Mouse (Mus musculus) heart, embryonic 14.5 days (tissue): Measurements from ENCODE around the gene Map2k5. TPM values are rescaled to one million over a fixed set of nuclear protein-coding genes. Genes with fewer than 3 reads are reported as not detected.
A peak's percentile ranks its signal among the peaks of the same experiment; 100 is the strongest.

Experiments used
- ATAC-seq: fragments of 200-750 bp; cut with Nextera tagmentation; 2 replicates; pipeline ENCODE4 v1.8.0; 2017; ENCODE audit warnings: low read depth, moderate TSS enrichment; ENCODE audit not compliant: insufficient number of reproducible peaks, insufficient read depth, low FRiP score
- H3K27ac ChIP-seq, 2 experiments: fragments of 200-500 bp in 1 of 2; fragments of 300-500 bp in 1 of 2; sonication (generic) in 1 of 2; replicated peaks in 1 of 2; 2 replicates each; pipeline ENCODE4 v1.5.1; 2012 to 2014; ENCODE audit warnings: low read depth in 2 of 2, low read length in 2 of 2, control low read depth in 1 of 2, mild to moderate bottlenecking in 1 of 2, mixed read lengths in 1 of 2; ENCODE audit not compliant: control insufficient read depth in 1 of 2, insufficient read depth in 1 of 2
- H3K27me3 ChIP-seq: fragments of 300-500 bp; sonication (generic); 2 replicates; pipeline ENCODE4 v1.6.1; 2014; ENCODE audit warnings: mild to moderate bottlenecking, low read length, control low read depth; ENCODE audit not compliant: control insufficient read depth, insufficient read depth
- H3K36me3 ChIP-seq: fragments of 300-500 bp; sonication (generic); 2 replicates; pipeline ENCODE4 v1.6.1; 2014; ENCODE audit warnings: mild to moderate bottlenecking, control low read depth, low read length, mixed read lengths; ENCODE audit not compliant: control insufficient read depth, insufficient read depth
- H3K4me1 ChIP-seq, 2 experiments: fragments of 200-500 bp in 1 of 2; fragments of 300-500 bp in 1 of 2; sonication (generic) in 1 of 2; 2 replicates each; pipeline ENCODE4 v1.6.1; 2012 to 2014; ENCODE audit warnings: low read length in 2 of 2, control low read depth in 1 of 2, mixed read lengths in 1 of 2; ENCODE audit not compliant: control insufficient read depth in 2 of 2, insufficient read depth in 2 of 2
- H3K4me2 ChIP-seq: fragments of 300-500 bp; sonication (generic); 2 replicates; pipeline ENCODE4 v1.6.1; 2014; ENCODE audit warnings: mild to moderate bottlenecking, low read length
- H3K4me3 ChIP-seq, 2 experiments: fragments of 200-500 bp in 1 of 2; fragments of 300-500 bp in 1 of 2; sonication (generic) in 1 of 2; 2 replicates each; pipeline ENCODE4 v1.5.1; 2012 to 2014; ENCODE audit warnings: low read length in 2 of 2, mild to moderate bottlenecking in 2 of 2, control low read depth in 1 of 2, low read depth in 1 of 2, moderate library complexity in 1 of 2; ENCODE audit not compliant: control insufficient read depth in 1 of 2, insufficient read depth in 1 of 2
- H3K9ac ChIP-seq: fragments of 300-500 bp; sonication (generic); 2 replicates; pipeline ENCODE4 v1.6.1; 2014; ENCODE audit warnings: mild to moderate bottlenecking, low read length
- H3K9me3 ChIP-seq: fragments of 300-500 bp; sonication (generic); 2 replicates; pipeline ENCODE4 v1.6.1; 2016; ENCODE audit warnings: low read length, control low read depth; ENCODE audit not compliant: control insufficient read depth
- WGBS: fragments of 180-500 bp; shearing (Covaris S2); extraction: QIAGEN DNeasy Blood & Tissue Kit; methylation state at CpG from one replicate; pipeline ENCODE4 v1.1.7; 2014; 5-methylcytosine and 5-hydroxymethylcytosine counted together
- polyA plus RNA-seq: library from polyadenylated mRNA; unstranded; fragments of >200 nt; fragmentation: Nextera tagmentation; extraction: Ambion mirVana; gene quantifications from 2 replicates; pipeline ENCODE4 v1.2.1, GENCODE M21; 2014

The Map2k5 gene
- polyA plus RNA-seq, 1 experiment from 2014 or later = 32.5 TPM

DNA sequence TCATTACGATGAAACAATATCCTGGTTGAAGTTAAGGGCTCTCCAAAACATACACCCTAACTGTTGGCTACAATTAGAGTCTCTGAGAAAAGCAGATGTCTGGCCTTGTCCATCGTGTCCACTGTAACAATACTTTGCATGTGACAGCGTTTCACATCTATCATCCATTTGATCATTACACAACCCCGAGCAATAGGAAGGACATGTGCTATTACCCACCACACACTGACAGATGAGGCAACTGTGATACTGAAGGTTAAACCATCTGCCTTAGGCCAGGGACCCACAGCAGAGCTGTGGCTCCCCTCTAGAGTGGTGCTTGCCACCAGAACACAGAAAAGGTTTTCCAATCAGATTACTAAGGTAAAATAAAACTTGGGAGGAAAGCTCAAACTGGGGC lies 21.0 kb downstream of the Map2k5 start:
- no peaks in the 10 kb centered on the region for H3K27me3 ChIP-seq
- H3K4me1 ChIP-seq = peaks cover 2 to 4% of the 10 kb centered on the region in 2 experiments; a peak in 2 of 4 replicates
- no peaks in the 10 kb centered on the region for H3K9me3 ChIP-seq
- no peak overlapping the region for H3K4me2 ChIP-seq
- H3K9ac ChIP-seq = no peak overlapping the region
- no peak overlapping the region for H3K4me3 ChIP-seq
- no peak for ATAC-seq
- H3K27ac ChIP-seq = no peak overlapping the region
- peaks cover 22% of the 10 kb centered on the region; the same call in 1 of the 2 replicates for H3K36me3 ChIP-seq
- 84% methylated on average over 4 of the region's 4 CpGs for WGBS

DNA sequence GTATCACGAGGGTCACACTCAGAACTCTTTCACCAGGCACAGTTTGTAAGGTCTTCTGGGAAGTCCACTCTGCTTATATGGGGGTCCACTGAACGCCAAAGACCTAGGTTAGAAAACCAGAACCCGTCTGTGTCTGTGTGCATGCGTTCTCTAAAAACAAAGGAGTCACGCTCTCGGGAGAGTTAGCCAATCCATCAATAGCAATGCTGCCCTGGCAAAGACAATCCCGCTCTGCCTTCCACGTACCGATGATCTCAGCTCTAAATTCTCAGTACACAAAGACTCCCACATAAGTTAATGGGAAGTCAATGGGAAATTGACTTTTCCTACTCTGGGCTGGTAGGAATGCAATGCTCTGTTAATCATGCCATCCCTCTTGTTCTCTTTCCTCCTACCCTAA lies 21.4 kb downstream of the Map2k5 start:
- no peaks in the 10 kb centered on the region for H3K27me3 ChIP-seq
- no peak overlapping the region for H3K4me3 ChIP-seq
- no peak overlapping the region for H3K9ac ChIP-seq
- H3K36me3 ChIP-seq = peaks cover 22% of the 10 kb centered on the region; the same call in 1 of the 2 replicates
- no peaks in the 10 kb centered on the region for H3K9me3 ChIP-seq
- H3K27ac ChIP-seq = no peak overlapping the region
- no peak overlapping the region for H3K4me2 ChIP-seq
- H3K4me1 ChIP-seq = no peaks in the 10 kb centered on the region; a peak in 1 of 4 replicates
- no peak for ATAC-seq
- WGBS = 91% methylated on average over 9 of the region's 9 CpGs

DNA sequence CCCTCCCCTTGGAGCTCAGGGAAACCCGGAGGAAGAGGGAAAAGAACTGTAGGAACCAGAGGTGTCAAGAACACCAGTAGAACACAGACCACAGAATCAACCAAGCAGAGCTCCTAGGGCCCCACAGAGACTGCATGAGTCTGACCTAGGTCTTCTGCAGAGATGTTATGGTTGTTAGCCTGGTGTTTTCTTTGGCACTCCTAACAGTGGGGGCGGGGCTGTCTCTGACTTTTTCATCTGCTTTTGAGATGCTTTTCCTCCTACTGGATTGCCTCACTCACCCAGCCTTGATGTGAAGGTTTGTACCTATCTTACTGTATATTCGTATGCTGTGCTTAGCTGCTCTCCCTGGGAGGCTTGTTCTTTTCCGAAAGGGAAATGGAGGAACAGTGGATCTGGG lies 23.5 kb downstream of the Map2k5 start:
- 74% methylated on average over 4 of the region's 4 CpGs for whole genome bisulfite sequencing
- Histone ChIP-seq H3K36me3 (peaks cover 19% of the 10 kb centered on the region; the same call in 1 of the 2 replicates), H3K27ac (no peak overlapping the region), H3K4me2 (no peak overlapping the region), H3K4me1 (peaks cover 0 to 3% of the 10 kb centered on the region in 2 experiments; a peak in 2 of 4 replicates), H3K9me3 (no peaks in the 10 kb centered on the region), H3K9ac (no peak overlapping the region), H3K27me3 (no peaks in the 10 kb centered on the region), H3K4me3 (no peak overlapping the region)
- ATAC-seq = no peak

DNA sequence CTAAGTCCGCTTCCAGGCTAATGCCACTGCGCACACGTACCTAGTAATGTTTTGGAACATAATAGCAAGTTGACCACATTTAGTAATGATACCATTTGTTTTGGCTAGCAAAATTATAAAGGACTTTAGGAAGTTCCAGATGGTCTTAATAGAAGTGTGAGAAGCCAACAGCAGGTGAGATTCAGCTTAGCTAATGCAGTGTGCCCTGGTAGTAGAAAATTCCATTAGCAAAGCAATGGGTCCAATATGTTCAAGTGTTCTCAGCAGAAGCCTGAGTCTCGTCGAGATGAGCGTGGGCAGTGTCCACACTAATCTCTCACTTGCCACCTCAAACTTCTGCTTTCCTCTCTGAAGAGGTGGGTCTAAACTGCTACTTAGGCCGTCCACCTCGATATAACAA lies 27.7 kb downstream of the Map2k5 start:
- Histone ChIP-seq H3K9ac (no peak overlapping the region), H3K4me3 (no peak overlapping the region), H3K4me1 (peaks cover 8 to 29% of the 10 kb centered on the region in 2 experiments; a peak in 3 of 4 replicates), H3K27ac (no peak overlapping the region), H3K27me3 (no peaks in the 10 kb centered on the region), H3K36me3 (no peaks in the 10 kb centered on the region), H3K4me2 (no peak overlapping the region), H3K9me3 (no peaks in the 10 kb centered on the region)
- no peak for ATAC-seq
- 88% methylated on average over 8 of the region's 8 CpGs for WGBS

DNA sequence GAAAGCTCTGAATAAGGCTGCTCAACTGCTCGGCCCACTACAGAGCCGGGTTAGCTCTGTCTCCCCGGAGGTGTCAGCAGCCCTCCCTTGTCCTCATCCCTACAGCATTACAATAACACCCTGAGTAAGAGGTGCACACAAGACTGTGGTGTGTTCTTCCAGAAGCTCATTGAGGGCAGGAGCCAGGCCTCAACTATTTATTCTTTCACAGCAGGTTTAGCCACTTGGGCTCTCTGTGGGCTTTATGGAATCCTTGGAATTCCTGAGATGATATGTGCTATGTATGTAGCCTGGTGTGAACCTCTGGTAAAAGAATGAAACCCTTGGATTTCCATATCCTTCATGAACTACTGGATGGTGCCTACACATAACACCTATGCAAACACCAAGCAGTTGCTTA lies 28.5 kb downstream of the Map2k5 start:
- no peak overlapping the region for H3K4me2 ChIP-seq
- H3K4me1 ChIP-seq = peaks cover 11 to 30% of the 10 kb centered on the region in 2 experiments; a peak in 3 of 4 replicates
- no peak overlapping the region for H3K27ac ChIP-seq
- H3K9ac ChIP-seq = no peak overlapping the region
- H3K36me3 ChIP-seq = no peaks in the 10 kb centered on the region
- 86% methylated on average over 3 of the region's 3 CpGs for WGBS
- H3K4me3 ChIP-seq = no peak overlapping the region
- ATAC-seq = no peak
- H3K27me3 ChIP-seq = no peaks in the 10 kb centered on the region
- H3K9me3 ChIP-seq = no peaks in the 10 kb centered on the region

DNA sequence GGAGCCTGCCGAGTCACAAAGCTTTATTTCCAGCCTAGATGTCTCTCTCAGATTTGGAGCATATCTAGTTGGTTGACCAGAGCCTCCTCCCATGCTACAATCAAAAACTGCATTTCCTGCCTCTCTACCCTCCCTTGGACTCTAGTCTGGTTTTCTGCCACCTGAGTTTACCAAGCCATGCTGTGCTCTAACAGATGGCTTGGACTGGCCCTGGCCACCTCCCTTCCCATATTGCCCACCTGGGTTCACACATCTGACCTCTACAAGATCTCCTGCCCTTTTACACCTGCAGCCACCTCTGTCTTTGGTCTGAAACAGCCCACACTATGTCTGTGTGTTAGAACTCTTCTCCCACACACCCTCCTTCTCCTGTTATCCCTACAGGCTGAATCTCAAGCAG lies 29.6 kb downstream of the Map2k5 start:
- 63% methylated on average over 1 of the region's 1 CpGs for WGBS
- 0 out of 2 replicates have a peak, but pooled peaks cover 3% of the 10 kb centered on the region for H3K36me3 ChIP-seq

DNA sequence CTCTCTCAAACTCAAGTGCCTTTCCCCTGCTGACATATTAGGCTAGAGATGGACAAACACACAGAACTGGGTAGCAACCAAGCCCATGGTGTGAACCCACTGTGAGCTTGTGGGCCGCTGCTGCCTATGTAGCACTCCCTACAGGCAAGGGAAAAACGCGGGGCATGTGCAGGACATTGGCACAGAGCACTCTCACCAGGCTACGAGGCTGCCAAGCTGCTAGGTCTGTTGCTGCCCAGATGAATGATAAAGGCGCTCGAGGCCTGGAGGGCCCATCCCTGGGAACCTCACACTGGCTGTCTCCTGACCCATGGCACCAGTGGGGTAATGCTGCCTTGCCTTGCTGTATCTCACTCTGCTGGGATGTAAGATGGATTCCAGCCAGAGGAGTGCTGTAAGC lies 31.7 kb downstream of the Map2k5 start:
- H3K36me3 ChIP-seq = peaks cover 7% of the 10 kb centered on the region; the same call in 1 of the 2 replicates
- H3K4me3 ChIP-seq = no peak overlapping the region
- no peaks in the 10 kb centered on the region for H3K9me3 ChIP-seq
- 0 out of 4 replicates have a peak overlapping the region, but pooled peaks of 1 of the 2 experiments have one; percentile 11 for H3K27ac ChIP-seq
- no peak for ATAC-seq
- 77% methylated on average over 6 of the region's 6 CpGs for WGBS
- H3K27me3 ChIP-seq = no peaks in the 10 kb centered on the region
- peak overlapping the region; percentile 41 for H3K9ac ChIP-seq
- H3K4me2 ChIP-seq = no peak overlapping the region
- peaks cover 11 to 30% of the 10 kb centered on the region in 2 experiments; a peak in 3 of 4 replicates for H3K4me1 ChIP-seq

More for the DNA sequence above, 29.6 kb downstream of the Map2k5 start:
- H3K9me3 ChIP-seq = no peaks in the 10 kb centered on the region
- no peaks in the 10 kb centered on the region for H3K27me3 ChIP-seq
- H3K9ac ChIP-seq = no peak overlapping the region
- H3K4me3 ChIP-seq = no peak overlapping the region
- ATAC-seq = no peak
- H3K4me1 ChIP-seq = peaks cover 11 to 30% of the 10 kb centered on the region in 2 experiments; a peak in 3 of 4 replicates
- no peak overlapping the region for H3K27ac ChIP-seq
- H3K4me2 ChIP-seq = no peak overlapping the region

DNA sequence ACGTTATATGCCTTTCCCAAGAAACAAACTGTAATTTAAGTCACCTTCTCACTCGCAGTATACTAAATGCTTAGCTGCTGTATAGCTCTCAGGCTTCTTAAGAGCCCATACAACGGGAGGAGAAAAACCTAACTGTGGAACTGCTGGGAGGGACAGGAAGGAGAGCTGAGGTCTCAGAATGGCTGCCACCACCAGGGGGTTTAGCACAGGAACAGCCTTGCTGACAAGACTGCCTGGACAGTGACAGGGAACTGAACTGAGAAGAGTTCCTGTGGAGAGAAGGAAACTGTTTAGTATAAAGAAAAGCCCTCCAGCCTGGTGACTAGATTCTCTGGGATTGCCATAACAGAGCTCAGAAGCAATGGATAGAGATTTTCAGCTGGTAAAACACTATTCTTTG lies 35.9 kb downstream of the Map2k5 start:
- Histone ChIP-seq H3K4me2 (no peak overlapping the region), H3K9ac (no peak overlapping the region), H3K9me3 (no peaks in the 10 kb centered on the region), H3K4me3 (no peak overlapping the region), H3K4me1 (peaks cover 10 to 17% of the 10 kb centered on the region in 2 experiments; a peak in 3 of 4 replicates), H3K36me3 (peaks cover 30% of the 10 kb centered on the region), H3K27me3 (no peaks in the 10 kb centered on the region), H3K27ac (no peak overlapping the region)
- ATAC-seq = no peak
- 72% methylated on average over 3 of the region's 3 CpGs for WGBS
